Mouse (Mus musculus) heart, embryonic 10.5 days (tissue): ENCODE data around the gene Gm5148. TPM values are rescaled to one million over a fixed set of nuclear protein-coding genes. Genes with fewer than 3 reads are reported as not detected.

Source experiments
- DNase-seq: peaks from one replicate; pipeline ENCODE4 v3.0.0-alpha.2; 2017; ENCODE audit warnings: low spot score
- H3K27ac ChIP-seq: fragments of 300-500 bp; sonication (generic); 2 replicates; pipeline ENCODE4 v1.5.1; 2016; ENCODE audit warnings: mild to moderate bottlenecking
- H3K27me3 ChIP-seq: fragments of 300-500 bp; sonication (generic); 2 replicates; pipeline ENCODE4 v1.6.1; 2016; ENCODE audit warnings: mild to moderate bottlenecking; ENCODE audit not compliant: poor library complexity, insufficient read depth, severe bottlenecking
- H3K36me3 ChIP-seq: fragments of 300-500 bp; sonication (generic); 2 replicates; pipeline ENCODE4 v1.6.1; 2016; ENCODE audit warnings: mild to moderate bottlenecking, moderate library complexity
- H3K4me1 ChIP-seq: fragments of 300-500 bp; sonication (generic); 2 replicates; pipeline ENCODE4 v1.6.1; 2016; ENCODE audit warnings: mild to moderate bottlenecking
- H3K4me3 ChIP-seq: fragments of 300-500 bp; sonication (generic); 2 replicates; pipeline ENCODE4 v1.5.1; 2016; ENCODE audit warnings: mild to moderate bottlenecking, moderate library complexity
- H3K9me3 ChIP-seq: fragments of 300-500 bp; sonication (generic); 2 replicates; pipeline ENCODE4 v1.6.1; 2016; ENCODE audit warnings: mild to moderate bottlenecking, moderate library complexity
- WGBS: fragments of 180-500 bp; shearing (Covaris S2); methylation state at CpG from one replicate; pipeline ENCODE4 v1.1.7; 2016; 5-methylcytosine and 5-hydroxymethylcytosine counted together
- polyA plus RNA-seq: library from polyadenylated mRNA; unstranded; fragments of >200 nt; fragmentation: Nextera tagmentation; extraction: Ambion mirVana; gene quantifications from 2 replicates; pipeline ENCODE4 v1.2.1, GENCODE M21; 2016

Gm5148 gene
- polyA plus RNA-seq, 1 experiment from 2014 or later, result 2.0 TPM

- Histone ChIP-seq H3K27ac (no peak overlapping the region), H3K27me3 (peaks cover 45% of the 10 kb centered on the region), H3K4me3 (no peak overlapping the region), H3K9me3 (peaks cover 17% of the 10 kb centered on the region), H3K4me1 (peaks cover 29% of the 10 kb centered on the region), H3K36me3 (peaks cover 11% of the 10 kb centered on the region)
- DNase-seq, result no peak
- 33% methylated on average over 15 of the region's 15 CpGs for WGBS
Measured at GRCm38 (mm10) chr3:37672266-37673040, 51.8 kb downstream of the Gm5148 start.

DNA sequence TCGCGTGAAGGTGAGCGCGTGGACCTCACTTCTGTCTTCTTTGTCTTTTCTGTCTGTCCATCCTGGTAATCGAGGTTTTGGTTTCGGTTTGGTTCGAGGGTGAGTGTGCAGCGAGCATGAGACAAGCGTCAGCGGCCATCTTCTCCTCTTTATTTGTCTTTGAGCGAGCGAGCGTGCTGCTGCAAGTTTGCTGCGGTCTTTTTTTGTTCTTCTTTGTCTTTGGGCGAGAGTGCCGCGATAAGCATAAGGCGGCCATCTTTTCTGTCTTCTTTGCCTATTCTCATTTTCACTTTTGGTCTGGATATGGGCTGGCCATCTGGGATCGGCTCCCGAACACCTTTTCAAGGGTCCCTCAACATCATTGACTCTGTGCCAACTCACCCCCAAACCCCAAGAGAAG lies 55.2 kb downstream of the Gm5148 start:
- WGBS, result 95% methylated on average over 20 of the region's 20 CpGs
- H3K27ac ChIP-seq, result no peak overlapping the region
- DNase-seq, result no peak
- no peak overlapping the region for H3K4me3 ChIP-seq
- peaks cover 40% of the 10 kb centered on the region for H3K4me1 ChIP-seq
- H3K27me3 ChIP-seq, result peaks cover 33% of the 10 kb centered on the region
- peaks cover 11% of the 10 kb centered on the region for H3K36me3 ChIP-seq
- peaks cover 17% of the 10 kb centered on the region for H3K9me3 ChIP-seq

DNA sequence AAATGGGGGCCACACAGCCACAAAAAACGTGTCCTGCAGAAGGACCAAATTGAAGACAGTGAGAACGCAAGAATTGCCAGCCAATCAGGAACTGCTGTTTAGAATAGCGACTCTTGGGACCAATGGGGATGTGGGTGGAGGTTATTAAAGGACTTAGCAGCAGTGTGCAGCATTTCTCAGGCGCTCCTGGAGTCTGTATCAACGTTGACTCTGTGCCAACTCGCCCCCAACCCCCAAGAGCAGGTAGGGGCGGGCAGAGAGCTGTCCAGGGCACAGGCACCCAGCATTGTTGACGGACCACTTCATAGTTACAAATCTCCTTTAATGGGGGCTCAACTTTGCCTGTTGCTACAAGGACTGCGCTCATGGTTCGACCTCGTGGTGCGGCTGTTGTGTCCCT lies 55.6 kb downstream of the Gm5148 start:
- 90% methylated on average over 12 of the region's 12 CpGs for WGBS
- H3K9me3 ChIP-seq, result peaks cover 17% of the 10 kb centered on the region

GRCm38 (mm10) chr3:37667736-37668135 lies 56.6 kb downstream of the Gm5148 start:
- no peak for DNase-seq
- H3K27ac ChIP-seq, result no peak overlapping the region
- WGBS, result 34% methylated on average over 7 of the region's 7 CpGs
- peaks cover 11% of the 10 kb centered on the region for H3K36me3 ChIP-seq
- H3K4me3 ChIP-seq, result no peak overlapping the region
- peaks cover 27% of the 10 kb centered on the region for H3K4me1 ChIP-seq
- H3K9me3 ChIP-seq, result peaks cover 17% of the 10 kb centered on the region
- peaks cover 24% of the 10 kb centered on the region for H3K27me3 ChIP-seq

More for the DNA sequence above, 55.6 kb downstream of the Gm5148 start:
- no peak for DNase-seq
- Histone ChIP-seq H3K27me3 (peaks cover 31% of the 10 kb centered on the region), H3K27ac (no peak overlapping the region), H3K36me3 (peaks cover 11% of the 10 kb centered on the region), H3K4me1 (peaks cover 36% of the 10 kb centered on the region), H3K4me3 (no peak overlapping the region)

- Histone ChIP-seq H3K27me3 (peaks cover 26% of the 10 kb centered on the region), H3K4me3 (no peak overlapping the region), H3K9me3 (peaks cover 17% of the 10 kb centered on the region), H3K27ac (no peak overlapping the region; the same call in 1 of the 2 replicates), H3K4me1 (peaks cover 20% of the 10 kb centered on the region), H3K36me3 (peaks cover 11% of the 10 kb centered on the region)
- DNase-seq, result no peak
- 38% methylated on average over 2 of the region's 2 CpGs for WGBS
Measured at GRCm38 (mm10) chr3:37667119-37667467, 57.2 kb downstream of the Gm5148 start.

DNA sequence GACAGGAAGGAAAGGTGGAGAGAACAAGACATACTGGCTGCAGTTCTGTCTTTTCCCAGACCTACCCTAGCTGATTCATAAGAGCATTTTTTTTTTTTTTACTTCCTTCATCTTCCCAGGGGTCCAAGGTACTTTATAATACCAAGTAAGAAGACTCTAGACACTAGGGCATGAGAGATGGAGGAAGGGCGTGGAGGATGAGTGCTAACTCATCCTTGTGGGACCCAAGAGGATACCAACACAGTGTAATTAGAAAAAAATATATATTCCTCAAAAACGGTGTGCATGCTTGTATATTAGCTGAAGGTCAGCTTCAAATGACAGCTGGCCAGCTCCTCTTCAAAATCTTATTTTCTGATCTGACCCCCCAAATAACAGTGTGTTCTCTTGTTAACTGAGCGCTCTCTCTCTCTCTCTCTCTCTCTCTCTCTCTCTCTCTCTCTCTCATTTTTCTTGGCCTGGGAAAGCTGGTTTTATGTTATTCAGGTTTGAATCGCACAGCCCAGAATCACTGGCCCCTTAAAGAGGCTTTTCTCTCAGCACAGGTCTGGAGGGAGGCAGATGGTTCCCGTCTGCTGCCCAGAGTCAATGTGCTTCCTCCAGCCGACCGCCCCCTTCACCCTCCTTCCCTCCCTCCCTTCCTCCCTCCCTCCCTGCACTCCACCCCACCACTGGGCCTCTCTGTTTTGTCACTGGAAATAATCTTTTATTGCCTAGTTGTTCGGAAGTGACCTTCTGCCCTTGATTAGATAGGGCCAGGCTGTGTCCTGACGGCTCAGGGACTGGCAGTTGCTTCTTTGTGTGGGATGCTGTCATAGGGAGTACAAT lies 57.8 kb downstream of the Gm5148 start:
- WGBS, result 23% methylated on average over 9 of the region's 9 CpGs
- Histone ChIP-seq H3K9me3 (peaks cover 17% of the 10 kb centered on the region), H3K36me3 (peaks cover 11% of the 10 kb centered on the region), H3K27ac (peak overlapping the region; percentile 6; the same call in 1 of the 2 replicates), H3K4me1 (peaks cover 18% of the 10 kb centered on the region), H3K27me3 (peaks cover 27% of the 10 kb centered on the region), H3K4me3 (no peak overlapping the region)
- DNase-seq, result peak; percentile 84

Other genes starting within 250 kb of the Gm5148 start
- 5.3 and 8.1 TPM in 2 replicates for gene Spry1, start 84.5 kb downstream of the Gm5148 start, polyA plus RNA-seq